Mouse (Mus musculus) skeletal muscle tissue, adult 2 months (tissue): ENCODE measurements around the gene Zmym4.
A peak's percentile ranks its signal among the peaks of the same experiment; 100 is the strongest.

ENCODE experiments used
- DNase-seq: peaks from one replicate; pipeline ENCODE4 v3.0.0-alpha.2; 2012; ENCODE audit warnings: low read depth, low spot score

The Zmym4 gene

GRCm38 (mm10) chr4:126943421-126943820, 24.5 kb downstream of the Zmym4 start:
- DNase-seq: no peak

- DNase-seq: no peak
Observed at GRCm38 (mm10) chr4:126942846-126943245, 25.1 kb downstream of the Zmym4 start.

GRCm38 (mm10) chr4:126927701-126928100, 40.2 kb downstream of the Zmym4 start:
- no peak for DNase-seq

GRCm38 (mm10) chr4:126889879-126890278, 78.1 kb downstream of the Zmym4 start:
- no peak for DNase-seq

GRCm38 (mm10) chr4:126885953-126886352, 82.0 kb downstream of the Zmym4 start:
- DNase-seq: no peak

GRCm38 (mm10) chr4:126883602-126884001, 84.3 kb downstream of the Zmym4 start:
- DNase-seq: no peak

GRCm38 (mm10) chr4:126879560-126880275, 88.2 kb downstream of the Zmym4 start:
- DNase-seq: no peak

GRCm38 (mm10) chr4:126872717-126873116, 95.2 kb downstream of the Zmym4 start:
- DNase-seq: no peak

- no peak for DNase-seq
Observed at GRCm38 (mm10) chr4:126868699-126869098, 99.2 kb downstream of the Zmym4 start.

GRCm38 (mm10) chr4:126861514-126862266, 106.2 kb downstream of the Zmym4 start:
- DNase-seq: no peak

GRCm38 (mm10) chr4:126860268-126860986, 107.5 kb downstream of the Zmym4 start:
- DNase-seq: no peak

- no peak for DNase-seq
Observed at GRCm38 (mm10) chr4:126852971-126853370, 115.0 kb downstream of the Zmym4 start.

- no peak for DNase-seq
Observed at GRCm38 (mm10) chr4:126850778-126851080, 117.2 kb downstream of the Zmym4 start.

GRCm38 (mm10) chr4:126850019-126850777, 117.7 kb downstream of the Zmym4 start:
- no peak for DNase-seq

GRCm38 (mm10) chr4:126846971-126847370, 121.0 kb downstream of the Zmym4 start:
- DNase-seq: no peak

- DNase-seq: no peak
Observed at GRCm38 (mm10) chr4:126845664-126846063, 122.3 kb downstream of the Zmym4 start.

- DNase-seq: no peak
Observed at GRCm38 (mm10) chr4:126842911-126843310, 125.0 kb downstream of the Zmym4 start.

- DNase-seq: no peak
Observed at GRCm38 (mm10) chr4:126840996-126841560, 126.9 kb downstream of the Zmym4 start.

GRCm38 (mm10) chr4:126839873-126840272, 128.1 kb downstream of the Zmym4 start:
- DNase-seq: peak; percentile 56

- DNase-seq: no peak
Observed at GRCm38 (mm10) chr4:126838799-126839198, 129.1 kb downstream of the Zmym4 start.

GRCm38 (mm10) chr4:126831122-126831521, 136.8 kb downstream of the Zmym4 start:
- no peak for DNase-seq
